Mouse (Mus musculus) common myeloid progenitor, adult 5-6 weeks (primary cell): ENCODE measurements around the gene Stx1a. TPM values are rescaled to one million over a fixed set of nuclear protein-coding genes. Genes with fewer than 3 reads are reported as not detected.
A peak's percentile ranks its signal among the peaks of the same experiment; 100 is the strongest.

ENCODE experiments used
- ATAC-seq: replicated peaks from 2 replicates; pipeline ENCODE4 v1.8.0; 2016; ENCODE audit warnings: low read depth, mild to moderate bottlenecking, moderate TSS enrichment, inconsistent platforms; ENCODE audit not compliant: poor library complexity, severe bottlenecking
- total RNA-seq: library from RNA; stranded (forward); fragments of 200-1000, 187-1606 nt; gene quantifications from 2 replicates; pipeline ENCODE4 v1.2.3, GENCODE M21; 2017

The Stx1a gene
- total RNA-seq, 1 experiment from 2014 or later, result 0.27 TPM

GRCm38 (mm10) chr5:135077564-135078481, 54.5 kb downstream of the Stx1a start, which contains the start of gene Vps37d:
Gene Vps37d (minus strand): TSS chr5:135078266.
- peak; percentile 72 for ATAC-seq

DNA sequence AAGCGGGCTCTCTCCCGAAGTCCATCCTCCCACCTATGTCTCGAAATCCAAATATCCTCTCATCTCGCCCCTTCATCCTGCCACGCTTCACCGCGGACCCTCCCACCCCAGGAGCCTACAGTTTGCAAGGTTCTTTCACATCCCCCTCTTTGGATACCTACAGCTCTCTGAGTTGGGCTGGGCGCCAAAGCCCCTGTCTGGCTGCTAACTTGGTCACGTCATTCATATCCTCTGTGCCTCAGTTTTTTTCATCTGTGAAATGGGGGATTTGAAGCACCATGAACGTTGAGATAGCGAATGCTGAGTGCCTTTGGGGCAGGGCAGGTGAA, 55.2 kb downstream of the Stx1a start:
- ATAC-seq, result 0 out of 2 replicates have a peak, but pooled peaks have one; percentile 13

- no peak for ATAC-seq
Measured at GRCm38 (mm10) chr5:135079578-135079977, 56.3 kb downstream of the Stx1a start.

- no peak for ATAC-seq
Measured at GRCm38 (mm10) chr5:135080539-135080938, 57.3 kb downstream of the Stx1a start.

GRCm38 (mm10) chr5:135086871-135087270, 63.6 kb downstream of the Stx1a start:
- ATAC-seq, result no peak

DNA sequence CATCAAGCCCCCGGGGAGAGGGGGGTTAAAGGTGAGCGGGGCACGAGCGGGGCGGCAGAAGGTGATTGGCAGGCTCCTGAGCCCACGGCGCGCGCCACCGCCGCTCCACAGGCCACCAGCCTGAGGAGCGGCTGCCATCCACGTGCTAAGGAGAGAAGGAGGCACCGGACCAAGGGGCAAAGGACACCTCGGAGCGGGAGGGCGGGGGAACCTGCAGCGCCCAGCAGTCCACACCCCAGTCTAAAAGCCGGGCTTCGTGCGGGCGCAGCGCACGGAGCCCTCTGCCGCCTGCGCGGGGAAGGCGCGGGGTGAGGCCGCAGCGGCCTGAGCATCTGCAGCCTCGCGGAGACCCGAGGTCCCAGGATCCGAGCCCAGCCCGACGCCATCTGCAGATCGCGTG, 66.4 kb downstream of the Stx1a start, which contains the start of gene Mlxipl:
TSS of gene Mlxipl (plus strand) at position 238 of the 400 bp plus-strand sequence.
- ATAC-seq, result no peak

Other genes starting within 250 kb of the Stx1a start
- gene Tmem270, start 116.7 kb upstream of the Stx1a start, total RNA-seq, result not detected in 2 replicates
- gene Cldn13, start 108.0 kb upstream of the Stx1a start, total RNA-seq, result 30.1 and 31.1 TPM in 2 replicates
- 7.4 and 10.0 TPM in 2 replicates for gene Mettl27, start 91.1 kb upstream of the Stx1a start, total RNA-seq
- gene Cldn4, start 76.5 kb upstream of the Stx1a start, total RNA-seq, result 0.92 TPM in 1 of 2 replicates, not detected in the other
- not detected in 2 replicates for gene Cldn3, start 37.3 kb upstream of the Stx1a start, total RNA-seq
- 37.5 and 40.1 TPM in 2 replicates for gene Abhd11, start 14.3 kb upstream of the Stx1a start, total RNA-seq
- 3.9 and 10.9 TPM in 2 replicates for gene Dnajc30, start 40.7 kb downstream of the Stx1a start, total RNA-seq
- 46.5 and 71.2 TPM in 2 replicates for gene Bud23, start 41.5 kb downstream of the Stx1a start, total RNA-seq
- gene Vps37d, start 54.8 kb downstream of the Stx1a start, total RNA-seq, result not detected in 2 replicates
- gene Mlxipl, start 66.4 kb downstream of the Stx1a start, total RNA-seq, result not detected in 2 replicates
- gene Tbl2, start 126.2 kb downstream of the Stx1a start, total RNA-seq, result 12.7 and 18.0 TPM in 2 replicates
- gene Bcl7b, start 144.8 kb downstream of the Stx1a start, total RNA-seq, result 30.3 and 32.8 TPM in 2 replicates
- gene Baz1b, start 163.8 kb downstream of the Stx1a start, total RNA-seq, result 168 and 188 TPM in 2 replicates
- gene Fzd9, start 227.7 kb downstream of the Stx1a start, total RNA-seq, result 0.14 and 0.29 TPM in 2 replicates